Mouse (Mus musculus): ENCODE data around the gene Ch25h. TPM values are rescaled to one million over a fixed set of nuclear protein-coding genes. Genes with fewer than 3 reads are reported as not detected.
A peak's percentile ranks its signal among the peaks of the same experiment; 100 is the strongest.

The Ch25h gene
- polyA plus RNA-seq, 1 experiment, result not detected

DNA sequence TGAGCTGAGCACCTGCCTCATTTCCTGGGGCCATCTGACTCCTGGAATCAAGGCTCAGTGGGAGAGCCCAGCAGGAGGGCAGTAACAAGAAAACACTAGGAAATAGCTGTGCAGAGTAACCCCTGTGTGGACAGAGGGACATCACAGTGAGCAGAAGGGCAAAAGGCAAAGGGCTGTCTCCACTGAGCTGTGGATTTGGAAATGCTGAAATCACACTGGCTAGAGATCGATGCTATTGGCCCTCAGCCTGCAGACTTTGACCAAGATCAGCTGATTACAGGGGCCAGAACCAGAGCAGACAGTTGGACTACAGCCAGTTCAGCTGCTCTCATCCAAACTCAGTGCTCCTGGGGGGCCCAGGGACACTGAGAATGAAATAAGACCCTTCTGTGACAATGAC lies 21.4 kb upstream of the Ch25h start:
- no peak for TF ChIP-seq CTCF (IDR thresholded peaks at IDR 0.05; ENCODE audit: control insufficient read depth, insufficient read depth, low read length)
- TF ChIP-seq POLR2A (IDR thresholded peaks at IDR 0.05; ENCODE audit: borderline replicate concordance, control insufficient read depth, low read depth, low read length), result no peak
- 77% methylated on average over 1 of the region's 1 CpGs for WGBS
- Histone ChIP-seq H3K4me1 (ENCODE audit: control insufficient read depth, insufficient read depth, low read length) (no peaks in the 10 kb centered on the region), H3K4me3 (replicated peaks; ENCODE audit: control insufficient read depth, low read depth, low read length) (no peak overlapping the region), H3K27ac (ENCODE audit: control insufficient read depth, insufficient read depth, low read depth, low read length, poor library complexity) (no peak overlapping the region)

DNA sequence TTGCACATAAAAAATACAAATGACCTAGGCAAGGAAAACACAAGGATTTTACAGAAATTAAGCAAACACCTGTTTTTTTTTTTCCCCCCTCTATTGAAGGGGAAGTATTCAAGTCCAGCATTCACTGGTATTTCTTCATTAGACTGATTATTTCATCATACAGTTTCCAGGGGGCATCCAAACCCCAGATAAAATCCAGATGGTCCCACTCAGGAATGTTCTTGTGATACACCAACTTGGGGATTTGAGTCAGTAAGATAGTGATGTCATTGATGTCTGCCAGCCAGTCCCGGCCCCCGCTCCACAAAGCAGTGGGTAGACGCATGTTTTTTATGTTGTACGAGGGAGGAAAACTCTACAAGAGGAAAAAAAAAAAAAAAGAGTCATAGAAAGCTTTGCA lies 18.9 kb upstream of the Ch25h start:
- TF ChIP-seq CTCF (IDR thresholded peaks at IDR 0.05; ENCODE audit: control insufficient read depth, insufficient read depth, low read length) (no peak), POLR2A (IDR thresholded peaks at IDR 0.05; ENCODE audit: borderline replicate concordance, control insufficient read depth, low read depth, low read length) (no peak)
- Histone ChIP-seq H3K4me1 (ENCODE audit: control insufficient read depth, insufficient read depth, low read length) (no peaks in the 10 kb centered on the region), H3K27ac (ENCODE audit: control insufficient read depth, insufficient read depth, low read depth, low read length, poor library complexity) (no peak overlapping the region), H3K4me3 (replicated peaks; ENCODE audit: control insufficient read depth, low read depth, low read length) (no peak overlapping the region)
- 84% methylated on average over 4 of the region's 4 CpGs for WGBS

- Histone ChIP-seq H3K4me1 (ENCODE audit: control insufficient read depth, insufficient read depth, low read length) (no peaks in the 10 kb centered on the region), H3K4me3 (replicated peaks; ENCODE audit: control insufficient read depth, low read depth, low read length) (no peak overlapping the region), H3K27ac (ENCODE audit: control insufficient read depth, insufficient read depth, low read depth, low read length, poor library complexity) (no peak overlapping the region)
- WGBS, result 9% methylated on average over 4 of the region's 4 CpGs
- TF ChIP-seq POLR2A (IDR thresholded peaks at IDR 0.05; ENCODE audit: borderline replicate concordance, control insufficient read depth, low read depth, low read length) (no peak), CTCF (IDR thresholded peaks at IDR 0.05; ENCODE audit: control insufficient read depth, insufficient read depth, low read length) (peak; percentile 25; the same call in 1 of the 2 replicates)
These were observed 8.6 kb upstream of the Ch25h start for GRCm38 (mm10) chr19:34483547-34483946.

DNA sequence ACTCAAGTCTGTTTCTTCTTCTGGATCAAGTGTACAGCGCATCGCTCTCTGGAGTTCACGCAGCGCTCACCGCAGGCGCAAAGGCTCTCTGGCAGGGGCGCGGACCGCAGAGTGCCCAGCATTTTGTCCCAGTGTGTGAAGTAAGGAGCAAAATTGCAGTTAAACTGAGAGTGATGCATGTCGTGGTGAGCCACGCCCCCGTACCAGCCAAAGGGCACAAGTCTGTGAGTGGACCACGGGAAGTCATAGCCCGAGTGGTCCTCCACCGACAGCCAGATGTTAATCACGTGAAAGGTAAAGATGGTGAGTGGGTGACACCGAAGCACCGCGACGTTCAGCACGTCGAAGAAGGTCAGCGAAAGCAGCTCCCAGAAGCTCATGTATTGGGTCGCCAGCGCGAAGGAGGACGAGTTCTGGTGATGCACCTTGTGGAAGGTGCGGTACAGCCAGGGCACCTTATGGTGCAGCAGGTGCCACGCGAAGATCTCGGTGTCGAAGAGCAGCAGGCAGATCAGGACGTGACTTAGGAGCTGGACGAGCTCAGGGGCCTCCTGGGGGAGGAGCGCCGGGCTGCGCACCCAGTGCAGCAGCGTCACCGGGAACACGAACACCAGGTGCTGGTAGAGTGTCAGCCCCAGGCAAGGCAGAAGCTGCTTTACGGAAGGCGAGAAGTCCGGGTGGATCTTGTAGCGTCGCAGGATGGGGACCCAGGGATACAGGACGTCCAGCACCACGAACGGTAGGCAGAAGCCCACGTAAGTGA lies 555 bp downstream of the Ch25h start:
- no peak for TF ChIP-seq CTCF (IDR thresholded peaks at IDR 0.05; ENCODE audit: control insufficient read depth, insufficient read depth, low read length)
- TF ChIP-seq POLR2A (IDR thresholded peaks at IDR 0.05; ENCODE audit: borderline replicate concordance, control insufficient read depth, low read depth, low read length), result no peak
- Histone ChIP-seq H3K27ac (ENCODE audit: control insufficient read depth, insufficient read depth, low read depth, low read length, poor library complexity) (no peak overlapping the region), H3K4me3 (replicated peaks; ENCODE audit: control insufficient read depth, low read depth, low read length) (peak overlapping the region; percentile 31), H3K4me1 (ENCODE audit: control insufficient read depth, insufficient read depth, low read length) (peaks cover 3% of the 10 kb centered on the region; the same call in 1 of the 2 replicates)
- 12% methylated on average over 49 of the region's 49 CpGs for WGBS

DNA sequence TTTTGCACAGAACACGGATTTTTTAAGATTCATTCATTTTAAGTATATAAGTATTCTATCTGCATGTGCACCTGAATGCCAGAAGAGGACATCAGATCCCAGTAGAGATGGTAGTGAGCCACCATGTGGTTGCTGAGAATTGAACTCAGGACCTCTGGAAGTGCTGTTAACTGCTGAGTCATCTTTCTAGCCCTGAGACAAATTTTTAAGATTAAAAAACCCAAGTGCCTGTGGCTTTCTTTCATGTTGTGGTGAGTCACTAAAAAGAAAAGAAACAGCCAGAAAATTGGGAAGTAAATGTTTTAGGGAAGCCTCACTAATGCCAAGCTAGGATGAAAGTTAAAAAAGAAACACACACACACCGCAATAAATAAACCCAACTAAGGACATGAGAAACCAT lies 3.3 kb downstream of the Ch25h start:
- H3K27ac ChIP-seq (ENCODE audit: control insufficient read depth, insufficient read depth, low read depth, low read length, poor library complexity), result no peak overlapping the region
- TF ChIP-seq CTCF (IDR thresholded peaks at IDR 0.05; ENCODE audit: control insufficient read depth, insufficient read depth, low read length) (no peak), POLR2A (IDR thresholded peaks at IDR 0.05; ENCODE audit: borderline replicate concordance, control insufficient read depth, low read depth, low read length) (no peak)
- H3K4me3 ChIP-seq (replicated peaks; ENCODE audit: control insufficient read depth, low read depth, low read length), result no peak overlapping the region
- peaks cover 3% of the 10 kb centered on the region; the same call in 1 of the 2 replicates for H3K4me1 ChIP-seq (ENCODE audit: control insufficient read depth, insufficient read depth, low read length)
- WGBS, result 44% methylated on average over 2 of the region's 2 CpGs

GRCm38 (mm10) chr19:34468794-34469193 lies 6.2 kb downstream of the Ch25h start:
- Histone ChIP-seq H3K4me1 (ENCODE audit: control insufficient read depth, insufficient read depth, low read length) (no peaks in the 10 kb centered on the region), H3K4me3 (replicated peaks; ENCODE audit: control insufficient read depth, low read depth, low read length) (no peak overlapping the region), H3K27ac (ENCODE audit: control insufficient read depth, insufficient read depth, low read depth, low read length, poor library complexity) (no peak overlapping the region)
- TF ChIP-seq POLR2A (IDR thresholded peaks at IDR 0.05; ENCODE audit: borderline replicate concordance, control insufficient read depth, low read depth, low read length) (no peak), CTCF (IDR thresholded peaks at IDR 0.05; ENCODE audit: control insufficient read depth, insufficient read depth, low read length) (no peak)
- 59% methylated on average over 3 of the region's 3 CpGs for WGBS

- 68% methylated on average over 6 of the region's 6 CpGs for WGBS
- H3K4me3 ChIP-seq (replicated peaks; ENCODE audit: control insufficient read depth, low read depth, low read length), result no peak overlapping the region
- H3K4me1 ChIP-seq (ENCODE audit: control insufficient read depth, insufficient read depth, low read length), result no peaks in the 10 kb centered on the region
- H3K27ac ChIP-seq (ENCODE audit: control insufficient read depth, insufficient read depth, low read depth, low read length, poor library complexity), result no peak overlapping the region
- TF ChIP-seq POLR2A (IDR thresholded peaks at IDR 0.05; ENCODE audit: borderline replicate concordance, control insufficient read depth, low read depth, low read length) (no peak), CTCF (IDR thresholded peaks at IDR 0.05; ENCODE audit: control insufficient read depth, insufficient read depth, low read length) (no peak)
These were observed 6.7 kb downstream of the Ch25h start for GRCm38 (mm10) chr19:34468216-34468615.

DNA sequence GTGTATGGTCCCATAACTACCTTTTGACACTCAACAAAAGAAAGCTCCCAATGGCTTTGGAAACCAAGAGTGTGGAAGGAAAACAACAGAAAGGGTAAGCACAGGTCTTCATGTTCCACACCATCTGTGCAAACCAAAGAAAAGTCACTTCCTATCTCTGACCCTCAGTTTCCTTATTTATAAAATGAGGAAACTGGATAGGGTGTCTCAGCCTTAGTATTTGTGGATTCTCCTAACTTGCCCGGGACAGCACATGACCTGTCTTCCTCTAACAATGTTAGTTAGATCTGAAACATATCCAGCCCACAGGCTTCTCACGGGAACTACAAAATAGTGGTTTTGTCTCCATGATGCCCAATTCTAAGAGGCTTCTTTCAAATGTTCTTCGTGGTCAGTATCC lies 10.5 kb downstream of the Ch25h start:
- no peak overlapping the region for H3K27ac ChIP-seq (ENCODE audit: control insufficient read depth, insufficient read depth, low read depth, low read length, poor library complexity)
- WGBS, result 41% methylated on average over 3 of the region's 3 CpGs
- no peaks in the 10 kb centered on the region for H3K4me1 ChIP-seq (ENCODE audit: control insufficient read depth, insufficient read depth, low read length)
- no peak overlapping the region for H3K4me3 ChIP-seq (replicated peaks; ENCODE audit: control insufficient read depth, low read depth, low read length)
- TF ChIP-seq POLR2A (IDR thresholded peaks at IDR 0.05; ENCODE audit: borderline replicate concordance, control insufficient read depth, low read depth, low read length) (no peak), CTCF (IDR thresholded peaks at IDR 0.05; ENCODE audit: control insufficient read depth, insufficient read depth, low read length) (no peak)

All from bone marrow, adult 2 months (tissue).